Mouse (Mus musculus) 416B (cell line): ENCODE measurements at regions not wholly inside any gene's neighbourhood (a gene's known extent, or its start where the extent isn't known, plus 50 kb on each side); places are given as distances from the start of the nearest gene placed in this dataset.
A peak's percentile ranks its signal among the peaks of the same experiment; 100 is the strongest.

Experiments used
- DNase-seq: peaks from one replicate; pipeline ENCODE4 v3.0.0; 2011; ENCODE audit warnings: low read depth

DNA sequence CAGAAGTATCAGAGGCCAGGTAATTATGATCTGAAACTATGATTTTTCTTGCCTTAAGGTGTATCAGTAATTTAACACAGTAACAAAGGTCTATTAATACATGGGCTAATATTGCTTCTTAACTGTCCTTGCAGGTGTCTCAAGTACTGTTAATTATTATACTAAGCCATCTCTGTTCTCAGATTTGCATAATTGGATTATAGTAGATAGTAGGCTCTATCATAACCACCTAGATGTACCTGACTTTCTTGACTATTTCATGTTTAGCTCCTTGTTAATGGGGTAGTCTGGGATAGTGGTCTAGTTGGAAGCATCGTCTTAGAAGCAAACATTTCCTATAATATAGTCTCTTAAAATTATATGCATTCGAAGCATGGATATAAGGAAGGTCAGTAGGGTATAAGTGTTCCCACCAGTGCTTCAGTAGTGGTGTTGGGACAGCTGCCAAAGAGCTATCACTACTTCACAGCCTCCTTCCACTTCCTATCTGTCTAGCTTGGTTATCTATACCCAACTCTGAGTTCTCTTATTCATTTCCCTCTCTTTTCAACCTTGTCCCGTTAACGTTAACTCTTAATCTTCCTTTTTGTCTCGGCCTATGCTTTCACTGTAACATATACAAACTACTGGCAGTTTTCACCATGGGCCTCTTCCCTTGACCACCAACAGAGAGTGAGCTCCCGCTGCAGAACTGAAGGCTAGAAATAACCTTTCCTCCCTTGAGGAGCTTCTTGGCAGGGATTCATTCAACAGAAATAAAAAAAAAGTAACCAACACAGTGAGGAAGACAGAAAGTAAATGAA is 630.9 kb upstream of the Lcorl start:
- peak; percentile 97 for DNase-seq

DNA sequence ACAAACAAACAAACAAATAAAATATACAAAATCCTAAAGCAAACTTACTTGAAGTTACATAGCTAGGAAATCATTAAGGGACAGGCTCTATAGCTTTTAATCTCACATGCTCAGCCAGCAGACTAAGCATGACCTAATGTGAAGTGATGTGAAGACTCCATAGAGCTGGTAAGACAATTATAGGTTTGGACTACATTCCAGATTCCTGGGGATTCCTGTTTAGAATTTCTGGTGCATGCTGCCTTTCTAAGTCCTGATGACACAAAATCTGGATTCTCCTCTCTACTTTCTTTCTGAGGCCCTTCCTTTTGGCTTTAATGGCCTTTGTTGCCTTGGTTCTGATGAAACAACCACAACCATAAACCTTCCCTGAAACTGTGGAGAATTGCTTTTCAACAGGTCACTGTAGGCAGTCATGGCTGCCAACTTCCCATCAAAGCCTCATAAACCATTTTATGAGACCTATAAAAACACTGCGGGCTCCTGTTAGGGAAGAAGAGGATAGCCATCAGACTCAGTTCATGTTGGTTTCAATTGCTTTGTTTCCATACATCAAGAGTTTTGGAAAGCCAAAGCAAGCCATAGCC is 629.4 kb upstream of the Lcorl start:
- DNase-seq: no peak

DNA sequence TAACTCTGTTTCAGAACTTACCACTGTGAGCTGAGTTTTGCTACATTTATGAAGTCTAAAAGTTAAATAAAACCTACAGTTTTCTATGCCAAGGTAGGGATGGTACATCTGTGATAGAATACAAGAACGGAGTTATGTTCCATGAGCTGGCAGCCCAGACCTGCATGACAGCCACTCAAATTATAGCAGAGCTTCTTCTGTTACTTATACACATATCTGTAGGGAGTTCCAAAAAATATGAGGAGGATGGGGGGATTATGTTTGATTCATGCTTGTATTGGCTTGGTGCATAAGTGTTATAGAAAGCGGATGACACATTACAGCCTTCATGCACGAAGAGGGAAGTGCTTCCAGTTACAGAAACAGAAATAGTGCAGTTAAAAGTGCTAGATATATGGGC is 598.9 kb upstream of the Lcorl start:
- DNase-seq: no peak

DNA sequence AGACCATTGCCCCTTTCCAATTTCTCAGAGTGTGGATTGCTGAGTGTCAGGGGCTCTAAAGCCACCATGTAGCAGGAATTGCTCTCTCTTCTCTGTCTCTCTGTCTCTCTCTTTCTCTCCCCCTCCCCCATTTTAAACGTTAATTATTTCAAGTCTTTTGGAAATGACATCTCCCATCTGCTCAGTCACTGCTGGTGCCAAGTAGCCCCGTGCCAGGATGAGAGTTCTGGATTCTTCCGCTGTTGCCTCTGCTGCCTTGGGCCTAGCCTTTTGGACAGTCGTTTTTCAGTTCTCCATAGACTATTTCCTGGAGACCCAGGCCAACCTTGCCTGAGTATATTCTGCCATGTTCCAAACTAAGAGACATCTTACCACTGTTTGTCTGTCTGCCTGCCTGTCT is 590.9 kb upstream of the Lcorl start:
- no peak for DNase-seq

DNA sequence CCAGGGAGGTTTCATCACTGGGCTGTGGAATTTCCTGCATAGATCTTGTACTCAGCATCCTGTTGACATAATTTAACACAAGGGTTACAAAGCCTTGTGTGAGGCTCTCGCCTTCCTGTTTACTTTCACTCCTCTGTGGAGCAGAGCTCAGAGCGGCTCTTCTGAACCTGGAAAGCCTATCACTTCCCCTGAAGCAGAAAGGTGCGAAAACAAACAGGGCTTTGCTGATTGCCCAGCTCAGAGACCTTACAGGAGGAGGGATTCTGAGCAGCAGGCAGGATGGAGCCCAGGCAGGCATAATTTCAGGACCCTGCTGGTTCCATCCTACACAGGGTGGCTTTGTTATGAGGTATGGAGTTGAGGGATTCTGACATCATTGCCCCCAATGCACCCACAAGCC is 588.4 kb upstream of the Lcorl start:
- no peak for DNase-seq

DNA sequence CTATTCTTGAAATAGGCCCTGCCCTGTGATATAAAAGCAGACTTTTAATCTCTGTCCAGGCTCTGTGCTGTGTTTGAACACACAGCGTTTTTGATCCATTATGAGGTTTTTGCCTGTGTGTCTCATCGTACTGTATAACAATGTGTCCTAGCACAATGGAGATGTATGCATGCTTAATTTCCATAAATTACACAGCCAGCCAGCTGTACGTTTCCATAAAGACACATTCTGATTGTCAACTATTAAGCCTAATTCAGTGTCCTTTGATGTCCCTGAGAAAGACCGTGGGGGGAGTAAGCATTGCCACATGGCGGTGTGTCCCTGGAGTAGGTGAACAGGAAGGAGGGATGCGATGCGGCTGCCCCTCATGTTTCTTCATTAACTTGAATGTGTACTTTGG is 587.7 kb upstream of the Lcorl start:
- DNase-seq: no peak

DNA sequence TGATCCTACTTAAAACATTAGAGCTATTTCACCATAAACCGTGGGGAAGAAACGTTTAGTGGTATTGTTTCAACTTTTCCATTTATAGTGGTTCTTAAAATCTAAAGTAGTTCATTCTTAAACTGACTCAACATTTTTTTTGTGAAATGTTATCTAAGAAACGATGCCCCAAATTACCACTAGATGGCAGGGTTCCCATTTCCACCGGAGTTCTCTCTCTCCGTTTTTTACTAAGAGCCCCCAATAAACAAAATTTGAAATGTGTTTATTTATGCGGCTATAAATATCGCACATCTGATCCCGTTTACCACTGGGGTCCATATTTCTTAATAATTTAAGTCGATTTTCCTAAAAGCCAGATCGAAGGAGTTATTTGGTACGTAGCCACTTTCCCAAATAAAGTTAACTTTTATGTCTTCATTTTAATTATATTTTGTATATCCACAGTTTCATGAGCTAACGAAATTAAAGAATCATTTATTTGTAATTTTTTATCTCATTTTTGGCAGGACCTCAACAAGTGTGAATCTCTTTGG is 586.5 kb upstream of the Lcorl start:
- DNase-seq: peak; percentile 67

DNA sequence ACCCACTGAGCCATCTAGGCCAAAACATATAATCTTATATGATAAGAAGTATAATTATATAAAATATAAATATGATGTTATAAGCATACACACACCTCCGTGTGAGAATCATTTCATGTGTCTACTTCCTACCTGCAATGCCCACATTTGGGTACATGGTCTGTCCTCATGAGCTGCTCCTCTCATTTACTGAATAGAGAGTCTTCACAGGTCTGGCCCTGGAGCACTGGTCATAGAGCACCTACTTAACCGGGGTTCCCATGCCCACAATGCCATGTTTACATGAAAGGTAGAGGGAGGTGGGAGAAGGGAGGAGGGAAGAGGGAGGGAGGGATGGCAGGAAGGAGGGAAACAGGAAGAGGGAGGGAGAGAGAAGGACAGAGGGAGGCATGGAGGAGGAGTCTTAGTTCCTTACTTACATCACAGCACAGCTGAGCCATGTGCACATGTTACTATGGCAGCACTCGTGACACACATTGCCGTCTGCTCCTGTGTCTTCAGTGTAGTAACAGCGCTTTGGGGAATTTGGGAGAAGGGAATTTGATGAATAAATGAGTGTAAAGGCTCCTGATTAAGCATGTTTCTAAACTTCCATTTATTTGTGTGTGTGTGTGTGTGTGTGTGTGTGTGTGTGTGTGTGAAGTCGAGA is 585.3 kb upstream of the Lcorl start:
- DNase-seq: no peak

DNA sequence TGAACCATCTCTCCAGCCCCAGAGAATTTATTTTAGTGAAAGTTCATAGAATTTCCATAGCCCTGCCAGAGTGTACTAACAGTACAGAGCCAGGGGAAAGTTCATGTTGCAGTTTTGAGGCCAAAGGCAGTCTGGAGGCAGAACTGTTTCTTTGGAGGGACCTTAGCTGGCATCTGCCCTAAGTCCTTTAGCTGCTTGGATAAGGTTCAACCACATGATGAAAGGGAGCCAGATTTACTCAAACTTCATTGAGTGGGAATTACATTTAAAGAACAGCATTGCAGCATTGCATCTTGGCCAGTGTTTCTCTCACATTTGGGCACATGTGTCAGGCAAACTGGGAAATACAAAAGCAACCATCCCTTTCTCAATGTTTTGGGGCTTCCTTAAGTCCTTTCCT is 584.3 kb upstream of the Lcorl start:
- DNase-seq: no peak

DNA sequence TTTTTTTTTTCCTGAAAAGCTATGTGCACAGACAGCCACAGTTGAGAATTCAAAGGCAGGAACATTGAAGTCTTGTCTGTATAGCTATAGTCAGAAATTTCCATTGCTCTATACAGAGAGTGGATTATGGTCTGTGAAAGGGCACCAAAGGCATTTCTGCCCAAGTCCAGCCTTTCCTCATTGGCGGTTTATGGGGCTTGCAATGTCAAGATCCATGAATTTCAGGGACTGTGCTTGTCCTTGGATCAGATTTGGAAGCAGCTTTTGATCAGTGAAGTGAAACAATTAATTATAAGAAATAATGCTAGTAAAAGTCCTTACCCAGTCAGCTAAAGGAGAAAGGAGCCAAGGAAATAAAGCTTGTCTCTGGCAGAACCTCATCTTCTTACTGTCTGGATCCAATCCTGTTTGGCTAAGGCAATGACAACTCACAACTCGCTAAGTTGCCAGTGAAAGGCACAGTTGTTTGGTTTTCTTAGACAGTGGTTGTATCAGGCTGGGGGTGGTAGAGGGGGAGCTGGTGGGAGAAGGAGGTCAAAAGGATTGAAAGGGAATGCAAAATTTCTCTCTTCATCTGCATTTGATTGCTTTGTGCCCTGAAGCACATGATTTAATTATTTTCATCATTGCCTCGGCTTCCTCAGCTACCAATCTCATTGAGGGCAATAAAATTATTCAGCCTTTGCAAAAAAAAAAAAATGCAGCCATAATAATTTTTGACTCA is 574.4 kb upstream of the Lcorl start:
- no peak for DNase-seq

DNA sequence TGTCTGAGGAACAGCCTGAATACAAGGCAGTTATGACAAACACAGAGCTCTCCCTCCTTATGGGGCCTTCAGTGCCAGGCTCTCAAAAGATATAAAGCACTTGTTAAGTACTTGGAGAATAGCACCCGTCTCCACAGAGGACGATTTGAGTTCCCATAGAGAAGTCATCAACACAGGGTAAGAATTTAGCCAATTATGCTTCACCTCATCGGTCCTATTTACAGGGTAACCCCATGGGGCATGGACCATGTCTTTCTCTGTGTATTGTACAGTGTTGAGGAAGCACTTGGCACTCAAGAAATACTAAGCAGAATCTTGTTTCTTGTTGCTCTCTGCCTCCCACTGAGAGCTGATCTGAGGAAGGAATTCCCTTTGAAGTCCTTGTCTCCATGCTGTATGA is 565.3 kb upstream of the Lcorl start:
- DNase-seq: no peak

DNA sequence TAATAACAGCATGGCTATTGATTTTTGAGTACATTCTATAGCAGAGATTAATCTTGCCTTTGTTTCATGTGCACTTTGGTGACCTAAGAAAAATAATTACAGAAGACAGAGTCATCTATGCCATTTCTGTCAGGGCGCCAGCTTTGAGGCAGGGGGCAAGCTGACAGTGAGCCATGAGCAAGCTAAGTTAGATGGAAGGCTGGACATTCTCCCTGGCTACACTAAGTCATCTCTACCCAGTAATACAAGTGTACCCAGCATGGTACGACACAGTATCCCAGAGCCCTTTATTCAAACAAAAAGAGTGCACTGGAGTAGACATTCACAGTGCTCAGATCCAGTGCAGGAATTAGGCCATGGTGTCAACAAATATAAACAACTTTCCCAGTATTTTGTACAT is 549.6 kb upstream of the Lcorl start:
- no peak for DNase-seq

DNA sequence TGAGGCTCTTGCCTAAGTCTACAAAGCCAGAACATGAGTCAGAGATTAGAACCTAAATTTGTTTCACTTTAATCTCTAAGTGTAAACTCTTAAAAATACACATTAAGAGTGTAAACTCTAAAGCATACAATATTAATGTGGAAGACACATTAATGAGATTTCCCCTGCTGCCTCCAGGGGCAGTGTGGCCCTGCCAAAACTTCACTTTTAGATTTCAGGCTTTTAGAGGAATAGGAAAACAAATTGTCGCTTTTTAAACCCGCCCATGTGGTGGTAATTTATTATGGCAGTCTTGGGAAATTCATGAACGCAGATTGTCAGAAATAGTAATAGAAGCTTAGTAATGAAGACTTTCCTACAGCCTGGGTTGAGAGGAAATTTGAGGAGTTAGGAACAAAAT is 549.0 kb upstream of the Lcorl start:
- DNase-seq: peak; percentile 7

DNA sequence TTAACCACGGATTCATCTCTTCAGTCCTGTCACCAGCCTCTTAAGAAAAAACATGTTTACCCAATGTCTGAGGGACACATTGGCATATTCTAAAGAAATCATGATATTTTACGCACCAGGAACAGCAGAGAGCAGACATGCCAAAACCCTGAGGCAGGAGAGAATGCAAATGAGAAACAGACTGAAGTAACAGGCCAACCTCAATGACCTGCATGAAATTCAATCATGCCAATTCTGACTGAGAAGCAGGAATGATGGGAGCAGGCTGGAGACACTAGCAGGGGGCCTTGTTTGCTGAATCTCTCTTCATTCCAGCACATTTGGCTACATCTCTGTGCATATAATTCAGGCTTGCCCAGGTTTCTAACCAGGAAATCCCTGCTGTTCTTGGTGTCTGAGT is 529.2 kb upstream of the Lcorl start:
- DNase-seq: no peak

DNA sequence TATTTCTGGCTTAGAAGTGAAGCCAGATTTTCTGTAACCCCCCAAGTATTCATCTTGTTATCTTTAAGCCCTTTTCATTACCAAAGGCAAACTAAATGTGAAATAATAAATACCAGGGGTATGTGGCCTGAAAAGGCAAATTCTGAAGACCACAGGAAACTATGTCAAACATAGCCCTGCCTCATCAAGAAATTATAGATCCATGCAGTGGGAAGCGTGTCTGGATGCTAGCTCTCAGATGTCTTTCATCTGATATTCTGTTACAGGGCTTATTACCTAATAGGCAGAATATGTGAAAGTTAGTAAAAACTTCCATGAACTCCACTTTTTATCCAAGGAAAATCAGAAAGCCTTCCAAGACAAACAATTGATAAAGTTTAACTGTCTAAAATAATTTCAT is 509.9 kb upstream of the Lcorl start:
- DNase-seq: no peak

DNA sequence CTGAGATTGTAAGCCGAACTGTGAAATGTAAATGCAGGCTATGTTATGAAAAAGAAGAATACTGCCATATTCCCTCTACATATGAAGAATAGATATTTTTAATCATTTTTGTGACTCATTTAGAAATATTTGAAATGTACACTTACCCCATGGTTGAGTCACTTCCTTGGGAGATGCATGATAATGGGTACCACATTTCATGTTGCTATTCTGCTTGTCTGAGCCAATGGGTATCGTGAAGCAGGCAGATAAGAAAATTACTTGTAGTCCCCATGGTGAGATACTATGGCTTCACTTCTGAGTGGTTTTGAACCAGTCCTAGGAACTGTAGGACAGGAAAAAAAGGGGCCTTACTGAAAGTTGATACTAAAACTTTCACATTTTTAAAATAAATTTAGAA is 506.2 kb upstream of the Lcorl start:
- DNase-seq: peak; percentile 73

DNA sequence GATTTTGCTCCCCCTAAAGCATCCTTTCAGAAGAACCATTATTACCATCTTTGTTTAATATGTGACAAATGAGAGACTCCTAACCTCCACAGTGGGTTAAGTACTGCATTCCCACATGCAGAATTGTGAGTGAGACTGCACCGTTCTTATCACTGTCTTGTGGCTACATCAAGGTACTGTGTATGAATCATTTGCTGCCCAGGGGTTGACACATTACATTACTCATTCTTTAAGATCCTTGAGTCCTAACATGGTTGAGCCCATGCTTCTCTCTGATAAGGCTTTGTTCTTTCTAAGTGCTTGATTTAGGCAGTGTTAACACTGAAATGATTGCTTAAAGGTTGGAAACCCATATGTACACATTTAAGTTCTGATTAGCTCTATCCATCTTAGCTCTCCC is 504.2 kb upstream of the Lcorl start:
- DNase-seq: peak; percentile 52

DNA sequence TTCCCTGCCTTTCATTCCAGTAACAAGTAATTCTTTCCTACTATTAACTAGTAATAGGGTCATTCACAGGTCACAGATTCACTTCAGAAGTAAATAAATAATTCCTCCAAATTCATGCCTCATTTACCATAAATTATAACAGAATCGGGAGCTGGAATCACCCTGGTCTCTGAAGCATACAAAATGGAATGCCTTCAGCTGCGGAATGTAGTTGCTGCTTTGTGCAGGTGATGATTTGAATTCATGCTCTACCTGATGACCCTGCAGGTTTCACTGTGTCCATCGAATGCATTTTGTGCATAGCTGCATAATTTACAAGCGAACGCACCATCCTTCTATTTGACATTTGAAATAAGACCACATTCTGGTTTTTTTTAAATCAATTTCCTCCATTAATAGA is 491.0 kb upstream of the Lcorl start:
- no peak for DNase-seq

DNA sequence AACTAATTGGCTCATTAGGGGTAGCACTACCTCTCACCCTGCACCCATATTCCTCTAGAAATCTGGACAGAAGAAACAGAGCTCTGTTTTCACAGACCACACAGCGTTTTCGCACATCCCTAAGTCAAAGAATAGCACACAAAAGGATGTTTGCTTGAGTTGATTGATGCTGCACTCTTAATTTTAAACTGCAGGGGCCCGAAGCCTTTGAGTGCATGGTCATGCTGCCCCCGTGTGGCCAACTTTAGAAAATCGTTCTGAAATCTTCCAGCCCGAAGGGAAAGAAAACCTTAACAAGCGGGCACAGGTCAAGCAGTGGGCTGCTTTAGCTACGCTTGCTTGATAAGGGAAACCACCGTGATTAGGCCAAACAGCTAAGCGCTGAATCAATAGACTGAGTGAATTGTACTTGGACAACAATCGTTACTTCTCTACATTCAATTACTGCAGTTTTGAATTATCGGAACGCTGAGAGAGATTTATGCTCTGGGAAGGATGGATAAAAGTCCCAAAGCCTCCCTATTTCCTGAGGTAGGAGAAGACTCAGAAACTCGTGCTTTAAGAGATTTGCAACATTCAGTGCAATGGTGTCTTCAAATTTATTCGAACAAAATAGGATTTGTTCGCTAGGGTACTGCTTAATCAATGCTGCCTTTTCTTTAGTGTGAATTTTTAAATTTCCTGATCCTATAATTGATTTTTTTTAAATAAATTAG is 490.1 kb upstream of the Lcorl start:
- DNase-seq: peak; percentile 76

DNA sequence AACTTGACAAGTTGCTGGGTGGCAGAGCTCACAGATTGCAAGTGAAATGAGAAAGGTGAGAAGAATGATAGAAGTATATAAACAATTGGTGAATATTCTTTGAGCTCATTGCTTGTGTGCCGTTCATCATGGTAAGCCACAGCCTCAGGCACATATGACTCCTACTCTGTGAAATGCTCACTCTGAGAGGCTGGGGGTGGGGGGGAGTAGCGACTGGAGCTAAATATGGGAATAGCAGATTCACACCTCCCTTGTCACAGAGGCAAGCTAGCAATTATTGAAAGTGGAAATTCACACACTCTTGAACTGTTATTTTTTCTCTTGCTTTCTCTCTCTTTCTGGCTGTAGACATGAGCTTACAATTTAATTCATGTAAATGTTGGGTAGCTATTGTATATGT is 481.0 kb upstream of the Lcorl start:
- no peak for DNase-seq

DNA sequence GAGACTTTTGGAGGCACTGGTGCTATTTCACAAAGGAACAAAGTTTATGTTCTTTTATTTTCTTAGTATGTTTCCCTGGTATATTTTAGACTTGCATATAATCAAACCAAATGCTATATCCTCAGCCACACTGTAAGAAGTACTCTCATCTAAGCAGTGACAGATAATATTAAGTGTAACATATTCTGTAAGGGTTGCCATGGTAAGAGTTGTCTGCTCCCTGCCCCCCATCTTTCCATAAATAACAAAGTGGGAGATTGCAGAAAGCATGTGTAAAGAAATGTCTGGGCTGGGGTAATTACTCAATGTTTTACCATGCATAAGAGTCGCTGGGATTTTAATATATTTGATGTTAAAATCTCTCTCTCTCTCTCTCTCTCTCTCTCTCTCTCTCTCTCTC is 473.5 kb upstream of the Lcorl start:
- no peak for DNase-seq
